Mouse (Mus musculus): Measurements from ENCODE around the gene Daam1.

- TF ChIP-seq CTCF (IDR thresholded peaks at IDR 0.05; ENCODE audit: low read depth), result no peak
- TF ChIP-seq EP300 (IDR thresholded peaks at IDR 0.05; ENCODE audit: low read depth), result no peak
Observed at GRCm38 (mm10) chr12:71854191-71854590, 23.3 kb downstream of the Daam1 start.

Measured in liver, postnatal 0 days (tissue).